Mouse (Mus musculus): ENCODE results near the gene Dennd1a. TPM values are rescaled to one million over a fixed set of nuclear protein-coding genes. Genes with fewer than 3 reads are reported as not detected.

The Dennd1a gene
- polyA plus RNA-seq, 1 experiment = 36.2 TPM

DNA sequence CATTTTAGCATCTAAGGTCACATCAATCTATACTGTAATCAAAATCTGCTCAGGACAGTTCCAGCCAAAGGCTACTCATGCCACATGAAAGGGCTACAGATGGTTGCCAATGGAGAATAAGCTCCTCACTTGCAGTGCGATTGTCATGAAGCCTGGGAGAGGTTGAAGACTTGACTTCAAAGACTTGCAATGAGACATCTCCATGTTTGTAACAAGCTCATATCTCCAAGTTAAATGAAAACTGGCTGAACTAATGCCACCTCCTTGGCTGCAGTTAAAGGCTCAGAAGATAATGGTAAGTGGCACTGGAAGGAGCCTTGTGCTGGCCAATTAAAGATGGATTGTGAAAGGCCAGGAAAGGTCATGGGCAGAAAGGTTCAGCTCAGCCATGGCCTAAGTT lies 247.6 kb downstream of the Dennd1a start:
- peak overlapping the region; percentile 79 for H3K27ac ChIP-seq (ENCODE audit: insufficient read depth, low read depth, low read length)
- no peak overlapping the region for H3K4me3 ChIP-seq (ENCODE audit: insufficient read depth, low read depth, low read length)
- peaks cover 12% of the 10 kb centered on the region; the same call in 1 of the 2 replicates for H3K4me1 ChIP-seq (ENCODE audit: control insufficient read depth, insufficient read depth, low read length)
- no peaks in the 10 kb centered on the region for H3K36me3 ChIP-seq (ENCODE audit: control insufficient read depth, insufficient read depth, low read length)
- 95% methylated on average over 1 of the region's 1 CpGs for WGBS
- no peaks in the 10 kb centered on the region for H3K27me3 ChIP-seq (replicated peaks; ENCODE audit: control insufficient read depth, insufficient read depth, low read length)
- TF ChIP-seq POLR2A (IDR thresholded peaks at IDR 0.05; ENCODE audit: low read depth, low read length) (no peak), CTCF (conservative IDR thresholded peaks at IDR 0.05; ENCODE audit: insufficient read depth, insufficient read length, low read depth, low read length) (no peak)
- no peak for DNase-seq

DNA sequence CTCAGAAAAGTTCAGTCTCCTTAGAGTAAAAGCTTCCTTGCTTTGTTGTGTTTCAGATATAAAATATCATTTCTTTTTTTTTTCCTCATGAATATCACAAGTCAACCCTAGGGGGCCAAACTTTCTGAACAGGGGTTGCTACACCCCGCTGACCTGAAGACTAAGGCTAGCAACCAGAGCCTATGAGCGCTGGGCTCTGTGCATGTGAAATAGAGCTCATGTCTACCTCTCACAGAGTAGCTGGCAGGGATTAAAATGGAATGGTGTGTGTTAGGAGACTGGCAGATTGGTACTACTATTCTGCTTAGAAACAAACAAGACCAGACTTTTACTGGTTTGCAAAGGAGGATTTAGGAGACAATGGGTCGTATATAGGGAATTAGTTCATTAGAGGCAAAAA lies 258.9 kb downstream of the Dennd1a start:
- H3K36me3 ChIP-seq (ENCODE audit: control insufficient read depth, insufficient read depth, low read length) = no peaks in the 10 kb centered on the region
- H3K27me3 ChIP-seq (replicated peaks; ENCODE audit: control insufficient read depth, insufficient read depth, low read length) = no peaks in the 10 kb centered on the region
- H3K4me1 ChIP-seq (ENCODE audit: control insufficient read depth, insufficient read depth, low read length) = peaks cover 6% of the 10 kb centered on the region; the same call in 1 of the 2 replicates
- 96% methylated on average over 3 of the region's 3 CpGs for WGBS
- no peak overlapping the region for H3K27ac ChIP-seq (ENCODE audit: insufficient read depth, low read depth, low read length)
- TF ChIP-seq CTCF (conservative IDR thresholded peaks at IDR 0.05; ENCODE audit: insufficient read depth, insufficient read length, low read depth, low read length) (no peak), POLR2A (IDR thresholded peaks at IDR 0.05; ENCODE audit: low read depth, low read length) (no peak)
- no peak overlapping the region for H3K4me3 ChIP-seq (ENCODE audit: insufficient read depth, low read depth, low read length)
- DNase-seq = no peak

DNA sequence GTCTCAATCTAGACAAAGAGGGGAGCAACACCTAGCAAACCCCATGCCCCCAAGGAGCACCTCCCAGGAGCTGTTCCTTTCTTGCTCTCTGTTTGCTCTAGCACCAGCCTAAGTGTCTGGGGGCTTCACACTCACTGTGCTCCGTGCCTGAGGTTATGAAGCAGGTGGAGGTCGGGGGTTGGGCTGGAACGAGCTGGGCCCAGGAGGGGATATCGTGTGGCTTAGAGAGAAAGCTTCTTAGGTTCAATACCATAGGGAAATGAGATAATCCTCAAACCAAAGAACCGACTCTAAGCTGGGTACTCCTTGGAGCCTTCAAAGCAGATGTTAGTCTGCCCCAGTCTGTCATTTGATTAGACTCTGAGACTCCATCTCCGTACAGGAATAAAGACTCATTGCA lies 261.6 kb downstream of the Dennd1a start:
- TF ChIP-seq POLR2A (IDR thresholded peaks at IDR 0.05; ENCODE audit: low read depth, low read length) = no peak
- TF ChIP-seq CTCF (conservative IDR thresholded peaks at IDR 0.05; ENCODE audit: insufficient read depth, insufficient read length, low read depth, low read length) = no peak
- Histone ChIP-seq H3K4me3 (ENCODE audit: insufficient read depth, low read depth, low read length) (no peak overlapping the region), H3K27me3 (replicated peaks; ENCODE audit: control insufficient read depth, insufficient read depth, low read length) (no peaks in the 10 kb centered on the region), H3K4me1 (ENCODE audit: control insufficient read depth, insufficient read depth, low read length) (peaks cover 12% of the 10 kb centered on the region; the same call in 1 of the 2 replicates), H3K36me3 (ENCODE audit: control insufficient read depth, insufficient read depth, low read length) (no peaks in the 10 kb centered on the region), H3K27ac (ENCODE audit: insufficient read depth, low read depth, low read length) (no peak overlapping the region)
- WGBS = 74% methylated on average over 6 of the region's 6 CpGs
- DNase-seq = no peak

DNA sequence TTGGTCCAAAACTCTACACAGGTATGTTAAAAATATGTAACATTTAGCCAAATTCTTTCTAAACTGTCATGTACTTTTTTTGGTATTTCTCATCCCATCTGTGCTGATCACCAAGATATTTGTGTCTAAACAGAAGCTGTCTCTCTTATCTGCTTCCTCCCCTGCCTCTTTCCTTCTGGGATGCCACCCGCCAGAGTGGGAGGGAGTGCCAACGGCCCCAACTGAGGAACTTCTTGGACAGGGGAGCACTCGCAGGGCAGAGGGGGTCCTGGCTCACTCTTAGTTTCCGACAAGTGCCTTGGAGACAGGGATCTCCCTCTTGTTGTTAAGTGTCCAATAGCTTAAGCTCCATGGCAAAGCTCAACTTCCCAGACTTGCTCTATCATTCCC lies 263.5 kb downstream of the Dennd1a start:
- H3K4me3 ChIP-seq (ENCODE audit: insufficient read depth, low read depth, low read length) = no peak overlapping the region
- WGBS = 79% methylated on average over 4 of the region's 4 CpGs
- no peak overlapping the region; the same call in 1 of the 2 replicates for H3K27ac ChIP-seq (ENCODE audit: insufficient read depth, low read depth, low read length)
- H3K27me3 ChIP-seq (replicated peaks; ENCODE audit: control insufficient read depth, insufficient read depth, low read length) = no peaks in the 10 kb centered on the region
- DNase-seq = no peak
- no peak for TF ChIP-seq POLR2A (IDR thresholded peaks at IDR 0.05; ENCODE audit: low read depth, low read length)
- no peak for TF ChIP-seq CTCF (conservative IDR thresholded peaks at IDR 0.05; ENCODE audit: insufficient read depth, insufficient read length, low read depth, low read length)
- no peaks in the 10 kb centered on the region; the same call in 1 of the 2 replicates for H3K36me3 ChIP-seq (ENCODE audit: control insufficient read depth, insufficient read depth, low read length)
- H3K4me1 ChIP-seq (ENCODE audit: control insufficient read depth, insufficient read depth, low read length) = peaks cover 12% of the 10 kb centered on the region; the same call in 1 of the 2 replicates

DNA sequence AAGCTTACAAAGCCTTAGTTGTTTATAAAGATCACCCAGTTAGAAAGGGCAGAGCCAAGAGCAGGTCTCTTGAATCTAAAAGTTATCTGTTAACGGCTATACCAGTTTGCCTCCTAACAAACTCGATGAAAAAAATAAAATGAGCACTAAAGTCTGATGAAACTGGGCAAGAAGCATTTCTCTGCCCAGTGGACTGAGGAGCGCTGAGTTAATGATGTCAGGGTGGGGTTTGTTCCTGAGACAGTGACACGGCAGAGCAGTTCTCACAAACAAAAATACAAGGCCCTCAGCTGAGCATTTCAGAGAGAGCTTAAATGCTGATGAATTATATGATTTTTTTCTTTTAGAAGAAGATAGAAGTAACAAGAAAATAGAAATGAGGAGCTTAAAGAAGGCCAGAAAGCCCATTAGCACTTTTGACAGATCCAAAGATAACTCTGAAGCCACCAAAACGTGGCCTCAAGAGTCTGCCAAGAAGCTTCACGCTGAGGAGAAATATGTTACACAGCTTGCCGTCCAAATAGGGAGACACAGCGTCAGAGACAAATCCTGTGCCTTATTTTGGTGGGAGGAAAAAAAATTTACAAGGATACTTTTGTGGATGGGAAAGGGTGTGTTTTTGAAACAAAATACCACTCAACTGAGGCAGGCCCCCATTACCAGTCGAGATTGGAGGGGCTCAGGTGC lies 264.0 kb downstream of the Dennd1a start:
- WGBS = 53% methylated on average over 9 of the region's 9 CpGs
- peak; percentile 57 for DNase-seq
- H3K27ac ChIP-seq (ENCODE audit: insufficient read depth, low read depth, low read length) = peak overlapping the region; percentile 35; the same call in 1 of the 2 replicates
- no peaks in the 10 kb centered on the region for H3K27me3 ChIP-seq (replicated peaks; ENCODE audit: control insufficient read depth, insufficient read depth, low read length)
- H3K4me3 ChIP-seq (ENCODE audit: insufficient read depth, low read depth, low read length) = no peak overlapping the region
- TF ChIP-seq POLR2A (IDR thresholded peaks at IDR 0.05; ENCODE audit: low read depth, low read length) (no peak), CTCF (conservative IDR thresholded peaks at IDR 0.05; ENCODE audit: insufficient read depth, insufficient read length, low read depth, low read length) (no peak)
- peaks cover 12% of the 10 kb centered on the region; the same call in 1 of the 2 replicates for H3K4me1 ChIP-seq (ENCODE audit: control insufficient read depth, insufficient read depth, low read length)
- no peaks in the 10 kb centered on the region; the same call in 1 of the 2 replicates for H3K36me3 ChIP-seq (ENCODE audit: control insufficient read depth, insufficient read depth, low read length)

DNA sequence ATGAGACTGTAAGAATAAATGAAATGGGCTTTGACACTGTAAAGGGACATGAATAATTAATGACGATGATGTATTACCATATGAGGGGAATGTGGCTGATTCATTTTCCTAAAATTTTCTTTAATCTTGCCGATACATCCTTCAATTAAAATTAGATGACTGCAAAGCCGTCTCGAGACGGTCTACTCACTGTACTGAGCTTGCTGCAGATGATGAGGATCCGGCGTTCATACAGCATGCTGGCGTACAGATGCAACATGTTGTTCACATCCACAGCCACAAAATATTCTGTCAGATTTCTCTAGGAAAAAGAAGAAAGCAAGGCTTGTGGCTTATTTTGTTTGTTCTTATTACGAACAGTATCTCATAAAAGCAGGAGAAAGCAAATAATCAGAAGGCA lies 266.0 kb downstream of the Dennd1a start:
- H3K27me3 ChIP-seq (replicated peaks; ENCODE audit: control insufficient read depth, insufficient read depth, low read length) = no peaks in the 10 kb centered on the region
- 95% methylated on average over 9 of the region's 9 CpGs for WGBS
- no peak for DNase-seq
- H3K4me1 ChIP-seq (ENCODE audit: control insufficient read depth, insufficient read depth, low read length) = peaks cover 12% of the 10 kb centered on the region; the same call in 1 of the 2 replicates
- H3K36me3 ChIP-seq (ENCODE audit: control insufficient read depth, insufficient read depth, low read length) = no peaks in the 10 kb centered on the region; the same call in 1 of the 2 replicates
- TF ChIP-seq POLR2A (IDR thresholded peaks at IDR 0.05; ENCODE audit: low read depth, low read length) = no peak
- no peak for TF ChIP-seq CTCF (conservative IDR thresholded peaks at IDR 0.05; ENCODE audit: insufficient read depth, insufficient read length, low read depth, low read length)
- no peak overlapping the region for H3K27ac ChIP-seq (ENCODE audit: insufficient read depth, low read depth, low read length)
- H3K4me3 ChIP-seq (ENCODE audit: insufficient read depth, low read depth, low read length) = no peak overlapping the region

DNA sequence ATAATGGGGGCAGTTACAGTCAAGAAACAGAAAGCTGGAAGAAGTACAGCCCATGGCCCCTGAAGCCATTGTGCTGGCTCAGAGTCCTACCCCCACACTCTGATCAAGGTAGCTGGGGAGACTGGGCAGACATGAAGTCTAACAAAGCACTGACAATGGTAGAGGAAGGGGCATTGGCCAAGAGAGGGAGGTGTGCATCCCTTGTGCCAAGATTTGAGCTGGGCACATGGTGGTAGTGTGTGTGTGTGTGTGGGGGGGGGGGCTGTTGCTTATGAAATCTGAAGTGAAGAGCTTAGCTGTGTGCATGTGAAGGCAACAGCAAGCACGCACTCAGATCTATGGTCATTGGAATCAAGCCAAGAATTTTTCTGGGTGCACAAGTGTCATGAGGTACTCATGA lies 272.5 kb downstream of the Dennd1a start:
- Histone ChIP-seq H3K4me3 (ENCODE audit: insufficient read depth, low read depth, low read length) (no peak overlapping the region), H3K4me1 (ENCODE audit: control insufficient read depth, insufficient read depth, low read length) (peaks cover 11% of the 10 kb centered on the region), H3K36me3 (ENCODE audit: control insufficient read depth, insufficient read depth, low read length) (no peaks in the 10 kb centered on the region), H3K27me3 (replicated peaks; ENCODE audit: control insufficient read depth, insufficient read depth, low read length) (no peaks in the 10 kb centered on the region), H3K27ac (ENCODE audit: insufficient read depth, low read depth, low read length) (no peak overlapping the region)
- TF ChIP-seq POLR2A (IDR thresholded peaks at IDR 0.05; ENCODE audit: low read depth, low read length) (no peak), CTCF (conservative IDR thresholded peaks at IDR 0.05; ENCODE audit: insufficient read depth, insufficient read length, low read depth, low read length) (no peak)
- 90% methylated on average over 1 of the region's 1 CpGs for WGBS
- DNase-seq = no peak
